Mouse (Mus musculus) ES-Bruce4 (cell line): ENCODE measurements around the gene Chadl.

Experiments
- CTCF ChIP-seq: IDR thresholded peaks from one replicate; pipeline ENCODE4 v1.8.1; 2011; ENCODE audit warnings: low read depth, low read length
- EP300 ChIP-seq: IDR thresholded peaks from 2 replicates; pipeline ENCODE4 v1.6.1; 2011; ENCODE audit warnings: low read depth, low read length; ENCODE audit not compliant: insufficient read depth
- POLR2A ChIP-seq: IDR thresholded peaks from one replicate; pipeline ENCODE4 v1.8.1; 2011; ENCODE audit warnings: low read length; ENCODE audit not compliant: insufficient read depth

DNA sequence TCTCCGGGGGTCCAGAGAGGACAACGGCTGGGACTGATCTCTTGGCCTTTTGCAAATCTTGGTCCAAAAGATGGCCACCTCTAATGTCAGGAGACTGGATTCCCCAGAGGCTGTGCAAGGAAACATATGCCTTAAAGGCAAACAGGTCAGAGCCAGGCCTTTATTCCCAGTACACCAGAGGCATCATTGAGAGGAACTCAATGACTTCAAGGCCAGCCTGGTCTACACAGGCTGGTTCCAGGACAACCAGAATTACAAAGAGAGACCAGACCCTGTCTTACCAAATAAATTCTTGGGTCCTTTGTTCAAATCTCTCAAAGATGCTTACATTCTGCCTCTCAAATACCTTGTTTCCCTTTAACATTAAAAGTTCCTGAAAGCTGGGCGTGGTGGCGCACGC, 25.3 kb upstream of the Chadl start:
- no peak for TF ChIP-seq CTCF
- no peak for TF ChIP-seq POLR2A
- no peak for TF ChIP-seq EP300
